Mouse (Mus musculus): ENCODE results near the gene Pde6h. TPM values are rescaled to one million over a fixed set of nuclear protein-coding genes. Genes with fewer than 3 reads are reported as not detected.

Pde6h gene
- polyA plus RNA-seq, 1 experiment from 2014 or later, result not detected

- Histone ChIP-seq H3K4me1 (replicated peaks; ENCODE audit: control insufficient read depth, insufficient read depth, low read length) (no peaks in the 10 kb centered on the region; the same call in 1 of the 2 replicates), H3K9me3 (ENCODE audit: control insufficient read depth, low read length) (no peaks in the 10 kb centered on the region), H3K36me3 (ENCODE audit: control insufficient read depth, insufficient read depth, low read length) (no peaks in the 10 kb centered on the region), H3K27me3 (ENCODE audit: control insufficient read depth, insufficient read depth, low read length) (no peaks in the 10 kb centered on the region), H3K27ac (ENCODE audit: low read depth, low read length) (no peak overlapping the region), H3K4me3 (ENCODE audit: low read depth, low read length) (no peak overlapping the region), H3K9ac (ENCODE audit: low read length) (no peak overlapping the region), H3K4me2 (ENCODE audit: low read depth, low read length, severe bottlenecking) (0 out of 2 replicates have a peak overlapping the region, but pooled peaks have one; percentile 18)
- DNase-seq (ENCODE audit: low spot score) (no peak), ATAC-seq (replicated peaks; ENCODE audit: low FRiP score) (peak; percentile 72)
- 29% methylated on average over 11 of the region's 11 CpGs for WGBS
These were observed 66.3 kb downstream of the Pde6h start for GRCm38 (mm10) chr6:136989824-136990497.

- ATAC-seq (replicated peaks; ENCODE audit: low FRiP score) (no peak), DNase-seq (ENCODE audit: low spot score) (no peak)
- 80% methylated on average over 8 of the region's 8 CpGs for WGBS
- H3K27me3 ChIP-seq (ENCODE audit: control insufficient read depth, insufficient read depth, low read length), result no peaks in the 10 kb centered on the region
- no peaks in the 10 kb centered on the region for H3K36me3 ChIP-seq (ENCODE audit: control insufficient read depth, insufficient read depth, low read length)
- no peak overlapping the region for H3K4me3 ChIP-seq (ENCODE audit: low read depth, low read length)
- H3K4me2 ChIP-seq (ENCODE audit: low read depth, low read length, severe bottlenecking), result no peak overlapping the region
- no peaks in the 10 kb centered on the region for H3K4me1 ChIP-seq (replicated peaks; ENCODE audit: control insufficient read depth, insufficient read depth, low read length)
- no peaks in the 10 kb centered on the region for H3K9me3 ChIP-seq (ENCODE audit: control insufficient read depth, low read length)
- H3K27ac ChIP-seq (ENCODE audit: low read depth, low read length), result no peak overlapping the region
- H3K9ac ChIP-seq (ENCODE audit: low read length), result no peak overlapping the region
These were observed 66.9 kb downstream of the Pde6h start for GRCm38 (mm10) chr6:136990557-136990956.

GRCm38 (mm10) chr6:136993574-136993973 lies 69.9 kb downstream of the Pde6h start:
- Histone ChIP-seq H3K36me3 (ENCODE audit: control insufficient read depth, insufficient read depth, low read length) (no peaks in the 10 kb centered on the region), H3K4me2 (ENCODE audit: low read depth, low read length, severe bottlenecking) (no peak overlapping the region), H3K9ac (ENCODE audit: low read length) (no peak overlapping the region), H3K9me3 (ENCODE audit: control insufficient read depth, low read length) (no peaks in the 10 kb centered on the region), H3K27me3 (ENCODE audit: control insufficient read depth, insufficient read depth, low read length) (no peaks in the 10 kb centered on the region), H3K4me1 (replicated peaks; ENCODE audit: control insufficient read depth, insufficient read depth, low read length) (peaks cover 3% of the 10 kb centered on the region; the same call in 1 of the 2 replicates), H3K4me3 (ENCODE audit: low read depth, low read length) (no peak overlapping the region), H3K27ac (ENCODE audit: low read depth, low read length) (no peak overlapping the region)
- no peak for ATAC-seq (replicated peaks; ENCODE audit: low FRiP score)
- DNase-seq (ENCODE audit: low spot score), result no peak
- 88% methylated on average over 4 of the region's 4 CpGs for WGBS

GRCm38 (mm10) chr6:136995533-136995932 lies 71.9 kb downstream of the Pde6h start:
- H3K9me3 ChIP-seq (ENCODE audit: control insufficient read depth, low read length), result no peaks in the 10 kb centered on the region
- peaks cover 3% of the 10 kb centered on the region; the same call in 1 of the 2 replicates for H3K4me1 ChIP-seq (replicated peaks; ENCODE audit: control insufficient read depth, insufficient read depth, low read length)
- H3K36me3 ChIP-seq (ENCODE audit: control insufficient read depth, insufficient read depth, low read length), result no peaks in the 10 kb centered on the region
- no peak for ATAC-seq (replicated peaks; ENCODE audit: low FRiP score)
- no peak overlapping the region for H3K9ac ChIP-seq (ENCODE audit: low read length)
- no peaks in the 10 kb centered on the region for H3K27me3 ChIP-seq (ENCODE audit: control insufficient read depth, insufficient read depth, low read length)
- no peak overlapping the region for H3K4me3 ChIP-seq (ENCODE audit: low read depth, low read length)
- WGBS, result 75% methylated on average over 8 of the region's 8 CpGs
- no peak overlapping the region for H3K4me2 ChIP-seq (ENCODE audit: low read depth, low read length, severe bottlenecking)
- H3K27ac ChIP-seq (ENCODE audit: low read depth, low read length), result no peak overlapping the region
- no peak for DNase-seq (ENCODE audit: low spot score)

- Histone ChIP-seq H3K9me3 (ENCODE audit: control insufficient read depth, low read length) (no peaks in the 10 kb centered on the region), H3K4me2 (ENCODE audit: low read depth, low read length, severe bottlenecking) (no peak overlapping the region), H3K4me3 (ENCODE audit: low read depth, low read length) (no peak overlapping the region), H3K27ac (ENCODE audit: low read depth, low read length) (no peak overlapping the region), H3K36me3 (ENCODE audit: control insufficient read depth, insufficient read depth, low read length) (no peaks in the 10 kb centered on the region), H3K9ac (ENCODE audit: low read length) (no peak overlapping the region), H3K27me3 (ENCODE audit: control insufficient read depth, insufficient read depth, low read length) (no peaks in the 10 kb centered on the region), H3K4me1 (replicated peaks; ENCODE audit: control insufficient read depth, insufficient read depth, low read length) (peaks cover 3% of the 10 kb centered on the region; the same call in 1 of the 2 replicates)
- DNase-seq (ENCODE audit: low spot score), result no peak
- ATAC-seq (replicated peaks; ENCODE audit: low FRiP score), result no peak
- 64% methylated on average over 5 of the region's 5 CpGs for WGBS
These were observed 72.7 kb downstream of the Pde6h start for GRCm38 (mm10) chr6:136996336-136996735.

- H3K4me1 ChIP-seq (replicated peaks; ENCODE audit: control insufficient read depth, insufficient read depth, low read length), result peaks cover 3% of the 10 kb centered on the region; the same call in 1 of the 2 replicates
- H3K4me2 ChIP-seq (ENCODE audit: low read depth, low read length, severe bottlenecking), result no peak overlapping the region
- 84% methylated on average over 7 of the region's 7 CpGs for WGBS
- H3K4me3 ChIP-seq (ENCODE audit: low read depth, low read length), result no peak overlapping the region
- H3K27me3 ChIP-seq (ENCODE audit: control insufficient read depth, insufficient read depth, low read length), result no peaks in the 10 kb centered on the region
- ATAC-seq (replicated peaks; ENCODE audit: low FRiP score) (no peak), DNase-seq (ENCODE audit: low spot score) (no peak)
- no peaks in the 10 kb centered on the region for H3K9me3 ChIP-seq (ENCODE audit: control insufficient read depth, low read length)
- no peaks in the 10 kb centered on the region for H3K36me3 ChIP-seq (ENCODE audit: control insufficient read depth, insufficient read depth, low read length)
- no peak overlapping the region for H3K9ac ChIP-seq (ENCODE audit: low read length)
- H3K27ac ChIP-seq (ENCODE audit: low read depth, low read length), result no peak overlapping the region
These were observed 74.5 kb downstream of the Pde6h start for GRCm38 (mm10) chr6:136998181-136998580.

- WGBS, result 88% methylated on average over 3 of the region's 3 CpGs
- Histone ChIP-seq H3K4me1 (replicated peaks; ENCODE audit: control insufficient read depth, insufficient read depth, low read length) (peaks cover 3% of the 10 kb centered on the region; the same call in 1 of the 2 replicates), H3K27ac (ENCODE audit: low read depth, low read length) (no peak overlapping the region), H3K9me3 (ENCODE audit: control insufficient read depth, low read length) (no peaks in the 10 kb centered on the region), H3K36me3 (ENCODE audit: control insufficient read depth, insufficient read depth, low read length) (no peaks in the 10 kb centered on the region), H3K27me3 (ENCODE audit: control insufficient read depth, insufficient read depth, low read length) (no peaks in the 10 kb centered on the region), H3K4me3 (ENCODE audit: low read depth, low read length) (no peak overlapping the region), H3K4me2 (ENCODE audit: low read depth, low read length, severe bottlenecking) (no peak overlapping the region), H3K9ac (ENCODE audit: low read length) (no peak overlapping the region)
- ATAC-seq (replicated peaks; ENCODE audit: low FRiP score), result no peak
- DNase-seq (ENCODE audit: low spot score), result no peak
These were observed 75.4 kb downstream of the Pde6h start for GRCm38 (mm10) chr6:136999009-136999408.

GRCm38 (mm10) chr6:136999707-137000446 lies 76.2 kb downstream of the Pde6h start:
- Histone ChIP-seq H3K9ac (ENCODE audit: low read length) (no peak overlapping the region), H3K4me2 (ENCODE audit: low read depth, low read length, severe bottlenecking) (no peak overlapping the region), H3K9me3 (ENCODE audit: control insufficient read depth, low read length) (no peaks in the 10 kb centered on the region), H3K4me3 (ENCODE audit: low read depth, low read length) (no peak overlapping the region), H3K27me3 (ENCODE audit: control insufficient read depth, insufficient read depth, low read length) (no peaks in the 10 kb centered on the region), H3K36me3 (ENCODE audit: control insufficient read depth, insufficient read depth, low read length) (no peaks in the 10 kb centered on the region), H3K4me1 (replicated peaks; ENCODE audit: control insufficient read depth, insufficient read depth, low read length) (peaks cover 3% of the 10 kb centered on the region; the same call in 1 of the 2 replicates), H3K27ac (ENCODE audit: low read depth, low read length) (no peak overlapping the region)
- no peak for DNase-seq (ENCODE audit: low spot score)
- ATAC-seq (replicated peaks; ENCODE audit: low FRiP score), result no peak
- 89% methylated on average over 15 of the region's 15 CpGs for WGBS
